10 mouse cellular contexts compared by ENCODE assay signal in the genomic region with DNA sequence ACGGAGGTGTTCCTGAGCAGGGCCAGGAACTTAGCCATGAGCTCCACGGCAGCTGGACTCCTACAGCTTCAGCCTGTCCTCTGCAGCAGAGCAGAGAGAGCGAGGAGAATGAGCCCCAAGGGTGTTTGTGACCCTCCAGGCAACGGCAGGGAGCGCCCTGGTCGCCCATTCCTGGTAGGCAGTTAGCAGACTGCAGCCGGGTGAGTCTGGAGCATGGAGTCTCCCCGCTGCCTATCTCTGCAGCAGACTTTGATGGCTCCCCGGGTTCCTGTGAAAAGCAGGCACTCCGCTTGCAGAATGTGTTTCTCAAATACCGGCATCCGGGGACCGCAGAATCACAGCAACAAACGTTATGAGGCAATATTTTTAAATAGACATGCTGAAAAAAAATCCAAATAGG.
DNase-seq lines count a peak whose midpoint lies in the region; ATAC-seq and TF ChIP-seq lines count a peak whose summit lies in the region.
"Had no signal": no experiment of that assay in that cellular context is flagged by ENCODE, and none has a peak within 500 bp of the region (broad histone marks: within the 10 kb centered on the region; RNA-seq: fewer than 3 reads in every experiment).

No protein-coding gene starts in this region.

- H3K27me3 ChIP-seq in heart, embryonic 12.5 days (replicated peaks): peaks cover 2% of the 10 kb centered on the region; the same call in 1 of the 2 replicates
- H3K27me3 ChIP-seq in limb, embryonic 14.5 days (ENCODE audit: control insufficient read depth, insufficient read depth, low read length): no peaks in the 10 kb centered on the region

- H3K36me3 ChIP-seq in heart, embryonic 12.5 days: no peaks in the 10 kb centered on the region
- H3K36me3 ChIP-seq in limb, embryonic 14.5 days (ENCODE audit: control insufficient read depth, insufficient read depth, low read length): no peaks in the 10 kb centered on the region

- H3K4me2 ChIP-seq in heart, embryonic 12.5 days: peak overlapping the region; percentile 53
- H3K4me2 ChIP-seq in limb, embryonic 14.5 days (replicated peaks; ENCODE audit: low read depth, low read length, severe bottlenecking): peak overlapping the region; percentile 41

- no peak overlapping the region for H3K27ac ChIP-seq in heart, embryonic 12.5 days (ENCODE audit: poor library complexity, severe bottlenecking)
- H3K27ac ChIP-seq in limb, embryonic 14.5 days (replicated peaks; ENCODE audit: low read depth, low read length): no peak overlapping the region

- DNase-seq in heart, postnatal 36 days: no peak
- peak; percentile 12 for DNase-seq in right cerebral cortex, postnatal 4 days
- DNase-seq in right cerebral cortex, postnatal 14 days: no peak
- no peak for DNase-seq in limb, embryonic 14.5 days (ENCODE audit: low spot score)
- DNase-seq in retina, postnatal 1 day: no peak
- DNase-seq in spleen, postnatal 10 days (ENCODE audit: low spot score in 2 of 2): no peak
- no peak for DNase-seq in cerebellum, adult 9-10 months
- DNase-seq: cerebellum, adult 18-20 months had no signal

- 0 out of 2 replicates have a peak overlapping the region, but pooled peaks have one; percentile 27 for H3K9ac ChIP-seq in heart, embryonic 12.5 days
- H3K9ac ChIP-seq in limb, embryonic 14.5 days (ENCODE audit: low read depth, low read length, severe bottlenecking): peak overlapping the region; percentile 22; the same call in 1 of the 2 replicates

- intact Hi-C loops in heart, postnatal 36 days (cut with DNase I): no loop called here

- H3K4me3 ChIP-seq in heart, embryonic 12.5 days: no peak overlapping the region
- no peak overlapping the region for H3K4me3 ChIP-seq in limb, embryonic 14.5 days (replicated peaks; ENCODE audit: low read length)
- H3K4me3 ChIP-seq: megakaryocyte, embryonic 14.5 days had no signal

- no peak for TF ChIP-seq POLR2A in limb, embryonic 14.5 days (IDR thresholded peaks at IDR 0.05; ENCODE audit: borderline replicate concordance, extremely low read depth, insufficient read depth, insufficient read length)

- ATAC-seq in heart, embryonic 12.5 days (ENCODE audit: insufficient number of reproducible peaks, low FRiP score): no peak
- peak; percentile 26; the same call in 1 of the 2 replicates for ATAC-seq in limb, embryonic 14.5 days (ENCODE audit: low FRiP score, low read depth)

- WGBS in heart, embryonic 12.5 days: 10% methylated on average over 14 of the region's 14 CpGs
- 6% methylated on average over 14 of the region's 14 CpGs for WGBS in limb, embryonic 14.5 days

- no peaks in the 10 kb centered on the region for H3K9me3 ChIP-seq in heart, embryonic 12.5 days (replicated peaks)
- H3K9me3 ChIP-seq in limb, embryonic 14.5 days (ENCODE audit: control insufficient read depth, low read length): no peaks in the 10 kb centered on the region
- H3K9me3 ChIP-seq: megakaryocyte, embryonic 14.5 days had no signal

- H3K4me1 ChIP-seq in heart, embryonic 12.5 days (replicated peaks): peaks cover 16% of the 10 kb centered on the region
- H3K4me1 ChIP-seq in limb, embryonic 14.5 days (ENCODE audit: control insufficient read depth, insufficient read depth, low read length): peaks cover 11% of the 10 kb centered on the region; the same call in 1 of the 2 replicates
- H3K4me1 ChIP-seq: megakaryocyte, embryonic 14.5 days had no signal
